In the genomic region with DNA sequence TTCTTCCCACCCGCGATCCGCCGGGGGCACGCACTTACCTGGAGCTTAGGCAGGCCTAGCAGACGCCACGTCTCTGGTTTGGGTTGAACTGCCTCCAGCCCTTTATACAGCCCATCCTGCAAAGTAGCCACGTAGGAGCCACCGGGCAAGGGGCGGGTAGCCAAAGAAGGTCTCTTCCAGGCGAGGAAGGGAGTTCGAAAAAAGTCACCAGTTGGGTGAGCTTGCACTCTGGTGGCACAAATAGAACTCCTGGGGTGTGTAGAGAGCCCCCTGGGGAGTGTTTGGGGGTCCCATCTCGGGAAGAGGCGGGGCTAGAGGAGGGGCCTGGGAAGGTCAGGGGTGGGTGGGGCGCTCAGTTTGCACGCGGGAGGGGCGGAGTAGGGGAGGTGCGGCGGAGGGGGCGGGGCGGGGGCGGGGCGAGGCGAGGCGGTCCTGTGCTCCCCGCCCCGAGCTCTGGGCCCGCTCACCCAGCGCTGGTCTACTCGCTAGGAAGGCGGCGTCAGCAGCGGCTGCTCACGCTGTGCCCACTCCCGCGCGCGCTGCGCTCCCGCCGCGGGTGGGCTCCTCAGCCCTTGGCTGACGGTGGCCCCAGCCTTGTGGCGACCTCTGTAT, we compare ENCODE assay signal across 8 mouse cellular contexts. TPM values are rescaled to one million over a fixed set of nuclear protein-coding genes. Genes with fewer than 3 reads are reported as not detected.
A peak's percentile ranks its signal among the peaks of the same experiment; 100 is the strongest.
DNase-seq lines count a peak whose midpoint lies in the region; ATAC-seq lines count a peak whose summit lies in the region.

A gene (plus strand): TSS at position 467 of the 612 bp plus-strand sequence.

- peak; percentile 45 to 60 for DNase-seq in cerebellum, postnatal 36 days
- DNase-seq in gastrocnemius, postnatal 10 days: peak; percentile 70
- no peak for DNase-seq in left cerebral cortex, postnatal 14 days (ENCODE audit: low spot score in 2 of 2)
- peak; percentile 60 for DNase-seq in skeletal muscle tissue, adult 2 months (ENCODE audit: low read depth, low spot score)

- peak within 1 kb of the TSS; percentile 98 for H3K4me2 ChIP-seq in hindbrain, embryonic 16.5 days (ENCODE audit: low read length)

- no peaks in the 10 kb centered on the region for H3K36me3 ChIP-seq in erythroblast, embryonic 14.5 days (ENCODE audit: control insufficient read depth)
- no peaks in the 10 kb centered on the region for H3K36me3 ChIP-seq in hindbrain, embryonic 16.5 days (ENCODE audit: control insufficient read depth, insufficient read depth, low read length)

- H3K4me1 ChIP-seq in erythroblast, embryonic 14.5 days (ENCODE audit: control insufficient read depth): peaks cover 4% of the 10 kb centered on the region
- peaks cover 14% of the 10 kb centered on the region for H3K4me1 ChIP-seq in hindbrain, embryonic 16.5 days (ENCODE audit: control insufficient read depth, insufficient read depth, low read depth, low read length)

- under 1% methylated on average over 21 of the region's 45 CpGs for WGBS in hindbrain, embryonic 16.5 days

- no peak for ATAC-seq in erythroblast, adult 5-6 weeks (replicated peaks; ENCODE audit: low FRiP score, poor library complexity, severe bottlenecking)
- ATAC-seq in hindbrain, embryonic 16.5 days: peak; percentile 92
- ATAC-seq in megakaryocyte-erythroid progenitor cell, adult 5-6 weeks (replicated peaks; ENCODE audit: low FRiP score, low TSS enrichment, poor library complexity, severe bottlenecking): peak; percentile 59; the same call in 1 of the 2 replicates

- H3K4me3 ChIP-seq in erythroblast, embryonic 14.5 days (replicated peaks): peak within 1 kb of the TSS; percentile 49
- H3K4me3 ChIP-seq in hindbrain, embryonic 16.5 days (ENCODE audit: low read length): peak within 1 kb of the TSS; percentile 66

- H3K9ac ChIP-seq in hindbrain, embryonic 16.5 days (ENCODE audit: low read depth, low read length): peak within 1 kb of the TSS; percentile 65

- no peaks in the 10 kb centered on the region for H3K9me3 ChIP-seq in erythroblast, embryonic 14.5 days (ENCODE audit: control insufficient read depth, low read length)
- H3K9me3 ChIP-seq in hindbrain, embryonic 16.5 days (ENCODE audit: control insufficient read depth, low read length): no peaks in the 10 kb centered on the region

- intact Hi-C loops in left cerebral cortex, postnatal 14 days (cut with DNase I): loop anchor here (2.0 to 10.0 kb wide), 4 partner anchors 242 to 630 kb away; no protein-coding TSS in a partner anchor

- peak within 1 kb of the TSS; percentile 9; the same call in 1 of the 2 replicates for H3K27ac ChIP-seq in hindbrain, embryonic 16.5 days (ENCODE audit: low read depth, low read length)

- peaks cover 21% of the 10 kb centered on the region for H3K27me3 ChIP-seq in erythroblast, embryonic 14.5 days (ENCODE audit: control insufficient read depth)
- no peaks in the 10 kb centered on the region for H3K27me3 ChIP-seq in hindbrain, embryonic 16.5 days (replicated peaks; ENCODE audit: control insufficient read depth, insufficient read depth, low read length)

RNA-seq across cellular contexts. Expression of the gene that starts here (rescaled TPM):
- polyA plus RNA-seq in erythroblast, embryonic 14.5 days (2012): not detected in 2 replicates
- not detected in 2 replicates for total RNA-seq in erythroblast, adult 5-6 weeks (2015; ENCODE audit: low replicate concordance)
- total RNA-seq in erythroblast, adult 5-6 weeks (2017; ENCODE audit: low replicate concordance): 1.3 TPM in 1 of 2 replicates, not detected in the other
- 10 to 100 TPM; 20.7 to 27.4 TPM for total RNA-seq in gastrocnemius, postnatal 10 days (2021)
- polyA plus RNA-seq in hindbrain, embryonic 16.5 days (2015; fragmentation: Nextera tagmentation; extraction: Ambion mirVana): 10.1 and 11.6 TPM in 2 replicates
- 10 to 100 TPM; 28.4 to 38.2 TPM for total RNA-seq in left cerebral cortex, postnatal 14 days (2021)
- not detected in 2 replicates for total RNA-seq in megakaryocyte-erythroid progenitor cell, adult 5-6 weeks (2014; fragmentation: Nextera tagmentation)
- total RNA-seq in megakaryocyte-erythroid progenitor cell, adult 5-6 weeks (2017): not detected in 2 replicates

Comparison
In these comparisons a context has a peak if more than half of its experiments do, and no peak if none do; other contexts are left out.
1. RNA of the gene that starts here (total RNA-seq): 28.4 to 38.2 TPM in left cerebral cortex, postnatal 14 days and 20.7 to 27.4 TPM in gastrocnemius, postnatal 10 days; 1.3 TPM in erythroblast, adult 5-6 weeks and not detected in megakaryocyte-erythroid progenitor cell, adult 5-6 weeks; every median in the first group is over 4 times any median in the second.
2. RNA of the gene that starts here (polyA plus RNA-seq): 10.1 to 11.6 TPM in hindbrain, embryonic 16.5 days; not detected in erythroblast, embryonic 14.5 days; every median in the first group is over 10 times any median in the second.
3. Peak in ATAC-seq in megakaryocyte-erythroid progenitor cell, adult 5-6 weeks; RNA of the gene not detected or under 1 TPM.
4. DNase-seq: peak in cerebellum, postnatal 36 days (2 of 2), gastrocnemius, postnatal 10 days (single experiment) and skeletal muscle tissue, adult 2 months (single experiment); none in left cerebral cortex, postnatal 14 days (0 of 2).